Mouse (Mus musculus) T-helper 2 cell (primary cell): Measurements from ENCODE around the gene 2210418O10Rik.
"Not testable (repeated sequence)": the region's sequence is repeated elsewhere in the genome, so short reads cannot be mapped to it uniquely, and the experiment has no call there.

Source experiments
- in situ Hi-C: fragments of 300-600 bp; cut with MboI, MseI; formaldehyde crosslinking; loops from one replicate; pipeline ENCODE4 v1.15.1; 2025; ENCODE audit warnings: high pct_unique_total_duplicates

The 2210418O10Rik gene

GRCm38 (mm10) chr2:176226269-176226668, at the start of gene 2210418O10Rik:
TSS of gene 2210418O10Rik (plus strand) at chr2:176226569.
- in situ Hi-C loops = not testable (repeated sequence)

DNA sequence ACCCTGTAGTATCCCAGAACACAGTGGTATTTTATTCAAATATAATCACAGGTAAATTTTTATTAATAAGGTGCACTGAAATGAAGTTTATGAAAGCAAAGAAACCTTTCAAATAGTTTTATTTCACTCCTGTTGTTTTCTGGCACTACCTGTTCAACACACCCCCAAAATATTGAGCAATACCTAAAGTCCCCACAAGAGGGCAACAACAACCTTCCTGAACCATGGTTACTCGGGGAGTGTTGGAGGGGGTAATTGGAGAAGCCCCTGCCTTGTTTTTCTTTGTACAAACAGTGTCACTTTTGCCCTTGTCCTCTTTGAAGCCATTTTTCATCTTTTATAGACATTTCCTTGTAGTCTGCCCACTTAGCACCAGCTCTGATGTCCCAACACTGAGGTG, 22.1 kb downstream of the 2210418O10Rik start:
- in situ Hi-C loops = not testable (repeated sequence)
